Mouse (Mus musculus) G1E (cell line): Measurements from ENCODE around the gene Fam98c.
"Not testable (repeated sequence)": the region's sequence is repeated elsewhere in the genome, so short reads cannot be mapped to it uniquely, and the experiment has no call there.

Experiments
- CTCF ChIP-seq: IDR thresholded peaks from 2 replicates; pipeline ENCODE4 v1.5.1; 2012; ENCODE audit warnings: low read depth, low read length, inconsistent platforms, mixed read lengths
- GATA1 ChIP-seq: IDR thresholded peaks from 2 replicates; pipeline ENCODE4 v1.6.1; 2012; ENCODE audit warnings: borderline replicate concordance, low read length, inconsistent platforms, mixed read lengths
- POLR2AphosphoS5 ChIP-seq: IDR thresholded peaks from 2 replicates; pipeline ENCODE4 v1.6.1; 2012; ENCODE audit warnings: low read depth, low read length, inconsistent platforms; ENCODE audit not compliant: insufficient replicate concordance
- TAL1 ChIP-seq: conservative IDR thresholded peaks from 2 replicates; pipeline ENCODE4 v1.6.1; 2012; ENCODE audit warnings: low read depth, low read length, inconsistent platforms, mixed read lengths

DNA sequence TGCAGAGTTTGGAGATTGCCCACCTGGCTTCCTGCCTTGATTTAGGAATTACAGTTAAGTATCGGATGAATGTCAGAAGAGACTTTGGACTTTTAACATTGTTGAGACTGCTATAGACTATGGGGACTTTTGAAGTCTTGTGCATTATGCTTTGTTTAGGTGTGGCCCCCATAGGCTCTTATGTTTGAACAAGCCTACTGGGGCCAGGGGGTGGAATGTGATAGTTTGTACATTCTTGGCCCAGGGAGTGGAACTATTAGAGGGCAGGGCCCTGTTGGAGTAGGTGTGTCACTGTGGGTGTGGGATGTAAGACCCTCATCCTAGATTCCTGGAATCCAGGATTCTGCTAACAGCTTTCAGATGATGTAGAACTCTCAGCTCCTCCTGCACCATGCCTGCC lies 38.2 kb upstream of the Fam98c start:
- not testable (repeated sequence) for TF ChIP-seq CTCF, POLR2AphosphoS5, GATA1, TAL1
